Comparison of ENCODE assay signal across 8 mouse cellular contexts in the genomic region with DNA sequence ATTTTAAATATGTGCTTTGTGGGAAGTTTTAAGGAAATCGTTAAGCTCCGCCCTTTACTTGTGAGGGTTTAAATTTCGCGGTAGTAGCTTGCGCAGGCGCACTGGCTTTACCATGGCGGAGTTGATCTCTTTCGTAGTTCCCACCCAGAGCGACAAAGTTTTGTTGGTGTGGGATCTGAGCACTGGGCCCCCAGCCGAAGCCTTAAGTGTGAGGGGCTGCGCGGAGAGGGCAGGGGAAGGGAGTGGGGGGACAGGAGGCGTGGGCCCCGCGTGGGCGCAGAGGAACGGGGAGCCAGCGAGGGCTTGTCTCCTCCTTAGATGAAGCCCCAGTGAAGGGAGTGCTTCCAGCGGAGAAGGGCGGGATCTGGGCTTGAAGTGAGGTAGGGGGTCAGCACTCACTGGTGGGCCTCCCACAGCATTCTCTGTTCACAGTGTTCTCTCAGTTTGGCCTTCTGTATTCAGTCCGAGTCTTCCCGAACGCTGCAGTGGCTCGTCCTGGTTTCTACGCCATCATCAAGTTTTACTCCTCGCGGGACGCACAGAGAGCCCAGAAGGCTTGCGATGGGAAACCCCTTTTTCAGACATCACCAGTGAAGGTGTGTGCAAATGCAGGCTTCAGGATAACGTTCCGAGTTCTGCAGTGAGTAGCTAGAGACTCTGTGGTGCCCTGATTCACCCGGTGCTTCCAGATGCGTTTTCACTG. TPM values are rescaled to one million over a fixed set of nuclear protein-coding genes. Genes with fewer than 3 reads are reported as not detected.
DNase-seq lines count a peak whose midpoint lies in the region; ATAC-seq lines count a peak whose summit lies in the region.

No protein-coding gene starts in this region.

- H3K9ac ChIP-seq in limb, embryonic 12.5 days (replicated peaks), result peak overlapping the region; percentile 76
- peak overlapping the region; percentile 59 for H3K9ac ChIP-seq in midbrain, embryonic 14.5 days (replicated peaks; ENCODE audit: low read length)

- H3K36me3 ChIP-seq in limb, embryonic 12.5 days, result 0 out of 2 replicates have a peak, but pooled peaks cover 2% of the 10 kb centered on the region
- no peaks in the 10 kb centered on the region for H3K36me3 ChIP-seq in midbrain, embryonic 14.5 days (ENCODE audit: control insufficient read depth, insufficient read depth, low read length)

- H3K4me2 ChIP-seq in limb, embryonic 12.5 days, result peak overlapping the region; percentile 64
- H3K4me2 ChIP-seq in midbrain, embryonic 14.5 days (ENCODE audit: low read length), result peak overlapping the region; percentile 89

- H3K27me3 ChIP-seq in limb, embryonic 12.5 days, result no peaks in the 10 kb centered on the region
- no peaks in the 10 kb centered on the region for H3K27me3 ChIP-seq in midbrain, embryonic 14.5 days (ENCODE audit: control insufficient read depth, insufficient read depth, low read length)

- H3K4me1 ChIP-seq in limb, embryonic 12.5 days (replicated peaks), result 0 out of 2 replicates have a peak, but pooled peaks cover 2% of the 10 kb centered on the region
- no peaks in the 10 kb centered on the region; the same call in 1 of the 2 replicates for H3K4me1 ChIP-seq in midbrain, embryonic 14.5 days (ENCODE audit: control insufficient read depth, insufficient read depth, low read length)

- H3K9me3 ChIP-seq in limb, embryonic 12.5 days, result no peaks in the 10 kb centered on the region
- H3K9me3 ChIP-seq in midbrain, embryonic 14.5 days (ENCODE audit: control insufficient read depth, low read length), result no peaks in the 10 kb centered on the region

- peak; percentile 78 for DNase-seq in retina, adult 2 months (ENCODE audit: low read depth, low spot score)
- DNase-seq in retina, embryonic 14.5 days (ENCODE audit: low spot score), result no peak
- DNase-seq in embryo, embryonic 9.5 days (ENCODE audit: extremely low spot score), result peak; percentile 92
- DNase-seq in kidney, adult 11 months, result peak; percentile 80
- DNase-seq in midbrain, embryonic 14.5 days, result peak; percentile 92
- DNase-seq in spleen, postnatal 14 days (ENCODE audit: low spot score in 2 of 2), result peak; percentile 75 to 81

- H3K27ac ChIP-seq in limb, embryonic 12.5 days, result peak overlapping the region; percentile 98
- peak overlapping the region; percentile 83 for H3K27ac ChIP-seq in midbrain, embryonic 14.5 days (replicated peaks; ENCODE audit: low read depth, low read length)

- H3K4me3 ChIP-seq in limb, embryonic 12.5 days (replicated peaks), result peak overlapping the region; percentile 50
- H3K4me3 ChIP-seq in midbrain, embryonic 14.5 days (replicated peaks; ENCODE audit: low read depth, low read length), result peak overlapping the region; percentile 57

- peak; percentile 74 for ATAC-seq in granulocyte monocyte progenitor cell, adult 5-6 weeks (replicated peaks; ENCODE audit: poor library complexity, severe bottlenecking)
- peak; percentile 66 for ATAC-seq in limb, embryonic 12.5 days (ENCODE audit: insufficient number of reproducible peaks, insufficient read depth, low FRiP score, low TSS enrichment, low read depth)
- ATAC-seq in midbrain, embryonic 14.5 days (ENCODE audit: low FRiP score, low TSS enrichment), result peak; percentile 17; the same call in 1 of the 2 replicates

- WGBS in limb, embryonic 12.5 days, result under 1% methylated on average over 33 of the region's 33 CpGs
- under 1% methylated on average over 33 of the region's 33 CpGs for WGBS in midbrain, embryonic 14.5 days

RNA-seq across cellular contexts. Expression of a gene that starts 1.0 kb away (rescaled TPM):
- 6.4 and 28.8 TPM in 2 replicates for total RNA-seq in granulocyte monocyte progenitor cell, adult 5-6 weeks (2014; fragmentation: Nextera tagmentation)
- 6.2 and 17.0 TPM in 2 replicates for total RNA-seq in granulocyte monocyte progenitor cell, adult 5-6 weeks (2017)
- 37.0 and 37.8 TPM in 2 replicates for polyA plus RNA-seq in limb, embryonic 12.5 days (2016; fragmentation: Nextera tagmentation; extraction: Ambion mirVana)
- polyA plus RNA-seq in midbrain, embryonic 14.5 days (2014; fragmentation: Nextera tagmentation; extraction: Ambion mirVana), result 13.2 and 14.0 TPM in 2 replicates

RNA-seq across cellular contexts. Expression of a gene that starts 29.0 kb away (rescaled TPM):
- not detected in 2 replicates for total RNA-seq in granulocyte monocyte progenitor cell, adult 5-6 weeks (2014; fragmentation: Nextera tagmentation)
- total RNA-seq in granulocyte monocyte progenitor cell, adult 5-6 weeks (2017), result not detected in 2 replicates
- not detected in 2 replicates for polyA plus RNA-seq in limb, embryonic 12.5 days (2016; fragmentation: Nextera tagmentation; extraction: Ambion mirVana)
- polyA plus RNA-seq in midbrain, embryonic 14.5 days (2014; fragmentation: Nextera tagmentation; extraction: Ambion mirVana), result not detected in 2 replicates

RNA-seq across cellular contexts. Expression of a gene that starts 37.3 kb away (rescaled TPM):
- total RNA-seq in granulocyte monocyte progenitor cell, adult 5-6 weeks (2014; fragmentation: Nextera tagmentation), result 1.1 TPM in 1 of 2 replicates, not detected in the other
- 0.34 and 0.77 TPM in 2 replicates for total RNA-seq in granulocyte monocyte progenitor cell, adult 5-6 weeks (2017)
- 1.7 and 2.5 TPM in 2 replicates for polyA plus RNA-seq in limb, embryonic 12.5 days (2016; fragmentation: Nextera tagmentation; extraction: Ambion mirVana)
- polyA plus RNA-seq in midbrain, embryonic 14.5 days (2014; fragmentation: Nextera tagmentation; extraction: Ambion mirVana), result 3.9 and 4.5 TPM in 2 replicates

RNA-seq across cellular contexts. Expression of a gene that starts 46.0 kb away (rescaled TPM):
- 4.3 and 6.3 TPM in 2 replicates for total RNA-seq in granulocyte monocyte progenitor cell, adult 5-6 weeks (2014; fragmentation: Nextera tagmentation)
- total RNA-seq in granulocyte monocyte progenitor cell, adult 5-6 weeks (2017), result 0.78 and 1.4 TPM in 2 replicates
- 1.4 and 2.9 TPM in 2 replicates for polyA plus RNA-seq in limb, embryonic 12.5 days (2016; fragmentation: Nextera tagmentation; extraction: Ambion mirVana)
- polyA plus RNA-seq in midbrain, embryonic 14.5 days (2014; fragmentation: Nextera tagmentation; extraction: Ambion mirVana), result 1.2 and 3.5 TPM in 2 replicates

Comparison
In these comparisons a context has a peak if more than half of its experiments do, and no peak if none do; other contexts are left out.
1. ATAC-seq: peak in every context shown above with its lines; median percentile 74 in granulocyte monocyte progenitor cell, adult 5-6 weeks; 66 in limb, embryonic 12.5 days; 17 in midbrain, embryonic 14.5 days.